Mouse (Mus musculus): Measurements from ENCODE around the gene Spaca3.

- TF ChIP-seq CTCF (IDR thresholded peaks at IDR 0.05; ENCODE audit: low read depth, low read length) (no peak), POLR2A (IDR thresholded peaks at IDR 0.05; ENCODE audit: extremely low read depth, insufficient read depth, low read length) (no peak)
These were observed 55.4 kb downstream of the Spaca3 start for GRCm38 (mm10) chr11:80913408-80914024.

Measured in liver, adult 2 months (tissue).